8 mouse cellular contexts compared by ENCODE assay signal in genomic region chr7:64155687-64156086, GRCm38 (mm10). TPM values are rescaled to one million over a fixed set of nuclear protein-coding genes. Genes with fewer than 3 reads are reported as not detected.
DNase-seq lines count a peak whose midpoint lies in the region; ATAC-seq and TF ChIP-seq lines count a peak whose summit lies in the region.

No protein-coding gene starts in this region.

- dilution Hi-C loops in CH12.LX (cut with MboI; ENCODE audit: extremely low pct_ligation_motif_present, extremely low pct_unique_long_range_greater_than_20kb, low sequenced_read_pairs): no loop called here

- no peak overlapping the region for H3K27ac ChIP-seq in CH12.LX (ENCODE audit: insufficient read depth, low read depth)
- no peak overlapping the region for H3K27ac ChIP-seq in forebrain, embryonic 12.5 days
- H3K27ac ChIP-seq in heart, embryonic 15.5 days: peak overlapping the region; percentile 60
- peak overlapping the region; percentile 88 for H3K27ac ChIP-seq in liver, adult 2 months (replicated peaks; ENCODE audit: insufficient read depth, low read depth, low read length)
- H3K27ac ChIP-seq in stomach, postnatal 0 days (replicated peaks): no peak overlapping the region

- H3K9me3 ChIP-seq in CH12.LX (replicated peaks; ENCODE audit: low read length): no peaks in the 10 kb centered on the region
- H3K9me3 ChIP-seq in forebrain, embryonic 12.5 days: no peaks in the 10 kb centered on the region
- no peaks in the 10 kb centered on the region for H3K9me3 ChIP-seq in heart, embryonic 15.5 days (replicated peaks)
- H3K9me3 ChIP-seq in stomach, postnatal 0 days (ENCODE audit: control insufficient read depth, low read length): no peaks in the 10 kb centered on the region

- TF ChIP-seq EP300 in CH12.LX (IDR thresholded peaks at IDR 0.05; ENCODE audit: low read length): no peak
- TF ChIP-seq EP300 in stomach, postnatal 0 days (optimal IDR thresholded peaks at IDR 0.05): no peak

- TF ChIP-seq POLR2A in CH12.LX (IDR thresholded peaks at IDR 0.05; ENCODE audit: low read depth, low read length): no peak
- no peak for TF ChIP-seq POLR2A in liver, adult 2 months (IDR thresholded peaks at IDR 0.05; ENCODE audit: extremely low read depth, insufficient read depth, low read length)

- DNase-seq in CH12.LX (ENCODE audit: extremely low read depth): no peak
- DNase-seq in c-Kit-positive CD71-positive TER-119-positive erythroid progenitor cells, embryonic 14.5 days (ENCODE audit: low spot score): peak; percentile 14
- DNase-seq in kidney, postnatal 10 days: peak; percentile 85
- DNase-seq in liver, adult 2 months (ENCODE audit: extremely low read depth, low read depth, low spot score): peak; percentile 81
- peak; percentile 90 for DNase-seq in stomach, postnatal 0 days (ENCODE audit: low spot score)

- H3K4me2 ChIP-seq in CH12.LX (ENCODE audit: insufficient read depth, low read depth, poor library complexity, severe bottlenecking): no peak overlapping the region
- peak overlapping the region; percentile 32 for H3K4me2 ChIP-seq in forebrain, embryonic 12.5 days
- H3K4me2 ChIP-seq in heart, embryonic 15.5 days: peak overlapping the region; percentile 52
- H3K4me2 ChIP-seq in stomach, postnatal 0 days (replicated peaks; ENCODE audit: low read depth): peak overlapping the region; percentile 23

- in situ Hi-C loops in CH12.LX (cut with MboI; ENCODE audit: low pct_ligation_motif_present, low pct_unique_long_range_greater_than_20kb, low sequenced_read_pairs): loop anchor here (10.0 to 25.0 kb wide), 3 partner anchors 382 to 582 kb away; no protein-coding TSS in a partner anchor

- H3K79me2 ChIP-seq in CH12.LX (replicated peaks; ENCODE audit: control insufficient read depth, extremely low read depth, insufficient read depth, poor library complexity, severe bottlenecking): no peaks in the 10 kb centered on the region
- H3K79me2 ChIP-seq in liver, adult 2 months (ENCODE audit: control insufficient read depth, insufficient read depth, low read length): no peaks in the 10 kb centered on the region

- no peak overlapping the region for H3K4me3 ChIP-seq in CH12.LX (replicated peaks in 1 of 3; ENCODE audit: low read depth in 2 of 3, low read length in 2 of 3, poor library complexity in 1 of 3)
- H3K4me3 ChIP-seq in forebrain, embryonic 12.5 days (replicated peaks): no peak overlapping the region
- H3K4me3 ChIP-seq in heart, embryonic 15.5 days: peak overlapping the region; percentile 24
- H3K4me3 ChIP-seq in liver, adult 2 months (ENCODE audit: insufficient read depth, low read depth, low read length): no peak overlapping the region
- H3K4me3 ChIP-seq in stomach, postnatal 0 days (ENCODE audit: low read depth, low read length): no peak overlapping the region

- no peaks in the 10 kb centered on the region for H3K36me3 ChIP-seq in CH12.LX (replicated peaks in 1 of 2; ENCODE audit: control insufficient read depth in 1 of 2, insufficient read depth in 1 of 2, low read length in 1 of 2)
- no peaks in the 10 kb centered on the region for H3K36me3 ChIP-seq in forebrain, embryonic 12.5 days (replicated peaks)
- H3K36me3 ChIP-seq in heart, embryonic 15.5 days: no peaks in the 10 kb centered on the region
- no peaks in the 10 kb centered on the region for H3K36me3 ChIP-seq in liver, adult 2 months (ENCODE audit: control insufficient read depth, insufficient read depth, low read length)
- no peaks in the 10 kb centered on the region for H3K36me3 ChIP-seq in stomach, postnatal 0 days (ENCODE audit: control insufficient read depth, insufficient read depth, low read length)

- TF ChIP-seq RAD21 in CH12.LX (IDR thresholded peaks at IDR 0.05; ENCODE audit: low read depth, low read length): peak; percentile 31

- H3K9ac ChIP-seq in CH12.LX (ENCODE audit: insufficient read depth, low read depth): no peak overlapping the region
- H3K9ac ChIP-seq in forebrain, embryonic 12.5 days: no peak overlapping the region
- H3K9ac ChIP-seq in heart, embryonic 15.5 days: no peak overlapping the region
- H3K9ac ChIP-seq in liver, adult 2 months (ENCODE audit: low read depth, low read length): peak overlapping the region; percentile 3; the same call in 1 of the 2 replicates
- 0 out of 2 replicates have a peak overlapping the region, but pooled peaks have one; percentile 32 for H3K9ac ChIP-seq in stomach, postnatal 0 days (ENCODE audit: low read length)

- peak in 1 of 2 experiments; percentile 43; a peak in 2 of 4 replicates for TF ChIP-seq CTCF in CH12.LX (conservative IDR thresholded peaks at IDR 0.05 in 1 of 2, IDR thresholded peaks at IDR 0.05 in 1 of 2; ENCODE audit: low read depth in 2 of 2, low read length in 2 of 2)
- peak; percentile 78 for TF ChIP-seq CTCF in liver, adult 2 months (IDR thresholded peaks at IDR 0.05; ENCODE audit: low read depth, low read length)
- peak; percentile 82 for TF ChIP-seq CTCF in stomach, postnatal 0 days (IDR thresholded peaks at IDR 0.05; ENCODE audit: low read depth)

- 18% methylated on average over 10 of the region's 10 CpGs for WGBS in forebrain, embryonic 12.5 days
- 3% methylated on average over 10 of the region's 10 CpGs for WGBS in heart, embryonic 15.5 days
- 2% methylated on average over 10 of the region's 10 CpGs for WGBS in liver, adult 2 months
- WGBS in stomach, postnatal 0 days: 5% methylated on average over 10 of the region's 10 CpGs

- ATAC-seq in forebrain, embryonic 12.5 days (ENCODE audit: low FRiP score): peak; percentile 74
- ATAC-seq in heart, embryonic 15.5 days (replicated peaks; ENCODE audit: insufficient number of reproducible peaks, insufficient read depth, low FRiP score, low read depth): peak; percentile 90
- peak; percentile 36 for ATAC-seq in monocyte, adult 5-6 weeks (replicated peaks; ENCODE audit: insufficient number of reproducible peaks, low FRiP score, low TSS enrichment, poor library complexity, severe bottlenecking)
- peak; percentile 96 for ATAC-seq in stomach, postnatal 0 days (ENCODE audit: low FRiP score, low TSS enrichment)

- no peaks in the 10 kb centered on the region for H3K4me1 ChIP-seq in CH12.LX (ENCODE audit: control insufficient read depth in 1 of 2, insufficient read depth in 2 of 2)
- H3K4me1 ChIP-seq in forebrain, embryonic 12.5 days: peaks cover 11% of the 10 kb centered on the region
- H3K4me1 ChIP-seq in heart, embryonic 15.5 days (replicated peaks): peaks cover 18% of the 10 kb centered on the region
- peaks cover 24% of the 10 kb centered on the region for H3K4me1 ChIP-seq in liver, adult 2 months (ENCODE audit: control insufficient read depth, insufficient read depth, low read length)
- peaks cover 10% of the 10 kb centered on the region; the same call in 1 of the 2 replicates for H3K4me1 ChIP-seq in stomach, postnatal 0 days (replicated peaks; ENCODE audit: control insufficient read depth, insufficient read depth)

- peaks cover 5% of the 10 kb centered on the region for H3K27me3 ChIP-seq in CH12.LX (replicated peaks)
- no peaks in the 10 kb centered on the region for H3K27me3 ChIP-seq in forebrain, embryonic 12.5 days
- H3K27me3 ChIP-seq in heart, embryonic 15.5 days: no peaks in the 10 kb centered on the region
- no peaks in the 10 kb centered on the region for H3K27me3 ChIP-seq in liver, adult 2 months (ENCODE audit: control insufficient read depth, insufficient read depth, low read length)
- no peaks in the 10 kb centered on the region for H3K27me3 ChIP-seq in stomach, postnatal 0 days (ENCODE audit: control insufficient read depth, insufficient read depth, low read length)

TF ChIP-seq in CH12.LX, 34 proteins besides CTCF, POLR2A, EP300 and RAD21:
- no peak for TF ChIP-seq ZKSCAN1 (IDR thresholded peaks at IDR 0.05; ENCODE audit: borderline replicate concordance, low read depth, low read length)
- peak; percentile 38; the same call in 1 of the 2 replicates for TF ChIP-seq SMC3 (IDR thresholded peaks at IDR 0.05; ENCODE audit: low read depth, low read length)
- no peak for TF ChIP-seq HCFC1 (IDR thresholded peaks at IDR 0.05; ENCODE audit: low read depth, low read length)
- no peak for TF ChIP-seq E2F4 (IDR thresholded peaks at IDR 0.05; ENCODE audit: insufficient replicate concordance, low read depth, low read length)
- no peak for TF ChIP-seq ZMIZ1 (IDR thresholded peaks at IDR 0.05; ENCODE audit: low read depth, low read length)
- no peak for TF ChIP-seq UBTF (IDR thresholded peaks at IDR 0.05; ENCODE audit: low read depth, low read length)
- TF ChIP-seq NELFE (IDR thresholded peaks at IDR 0.05; ENCODE audit: low read depth, low read length): no peak
- TF ChIP-seq CHD2 (IDR thresholded peaks at IDR 0.05; ENCODE audit: low read length): no peak

RNA-seq across cellular contexts. Expression of gene Trpm1, which starts 2.1 kb away (rescaled TPM):
- total RNA-seq in CH12.LX (2012; rRNA removed) (5.0 and 5.9 TPM in 2 replicates), CH12.LX (2014; rRNA removed) (5.9 and 6.1 TPM in 2 replicates)
- polyA plus RNA-seq in CH12.LX (2012; ENCODE audit: insufficient read length, low read depth): 10.7 and 12.5 TPM in 2 replicates
- polyA plus RNA-seq in forebrain, embryonic 12.5 days (2016; fragmentation: Nextera tagmentation; extraction: Ambion mirVana): 0.63 and 2.0 TPM in 2 replicates
- polyA plus RNA-seq in heart, embryonic 15.5 days (2015; fragmentation: Nextera tagmentation; extraction: Ambion mirVana): 0.11 and 0.13 TPM in 2 replicates
- 0.60 TPM in 1 of 2 replicates, not detected in the other for total RNA-seq in liver, adult 2 months (2014; rRNA removed)
- polyA plus RNA-seq in liver, adult 2 months (2012; rRNA removed): 0.04 and 0.29 TPM in 2 replicates
- total RNA-seq in monocyte, adult 5-6 weeks (2017): not detected in 3 replicates
- polyA plus RNA-seq in stomach, postnatal 0 days (2015; fragmentation: Nextera tagmentation; extraction: Ambion mirVana): 0.21 and 0.27 TPM in 2 replicates

Comparison
In these comparisons a context has a peak if more than half of its experiments do, and no peak if none do; other contexts are left out.
1. H3K27ac ChIP-seq: peak in heart, embryonic 15.5 days (single experiment) and liver, adult 2 months (single experiment); none in CH12.LX (single experiment), forebrain, embryonic 12.5 days (single experiment) and stomach, postnatal 0 days (single experiment).
2. H3K9ac ChIP-seq: peak in liver, adult 2 months (single experiment) and stomach, postnatal 0 days (single experiment); none in CH12.LX (single experiment), forebrain, embryonic 12.5 days (single experiment) and heart, embryonic 15.5 days (single experiment).
3. ATAC-seq: peak in every context shown above with its lines; median percentile 96 in stomach, postnatal 0 days; 90 in heart, embryonic 15.5 days; 74 in forebrain, embryonic 12.5 days; 36 in monocyte, adult 5-6 weeks.